Mouse (Mus musculus): Measurements from ENCODE around the gene Metrnl. TPM values are rescaled to one million over a fixed set of nuclear protein-coding genes. Genes with fewer than 3 reads are reported as not detected.
A peak's percentile ranks its signal among the peaks of the same experiment; 100 is the strongest.

Gene Metrnl
- polyA plus RNA-seq, 1 experiment = 5.5 TPM

GRCm38 (mm10) chr11:121703619-121704215 lies 2.4 kb downstream of the Metrnl start:
- 22% methylated on average over 16 of the region's 16 CpGs for WGBS
- peak overlapping the region; percentile 77 for H3K4me3 ChIP-seq (replicated peaks; ENCODE audit: control insufficient read depth, low read depth, low read length)
- no peaks in the 10 kb centered on the region for H3K4me1 ChIP-seq (ENCODE audit: control insufficient read depth, insufficient read depth, low read length)
- TF ChIP-seq CTCF (IDR thresholded peaks at IDR 0.05; ENCODE audit: control insufficient read depth, insufficient read depth, low read length) = no peak
- no peak for TF ChIP-seq POLR2A (IDR thresholded peaks at IDR 0.05; ENCODE audit: borderline replicate concordance, control insufficient read depth, low read depth, low read length)
- H3K27ac ChIP-seq (ENCODE audit: control insufficient read depth, insufficient read depth, low read depth, low read length, poor library complexity) = no peak overlapping the region

- Histone ChIP-seq H3K4me3 (replicated peaks; ENCODE audit: control insufficient read depth, low read depth, low read length) (no peak overlapping the region), H3K27ac (ENCODE audit: control insufficient read depth, insufficient read depth, low read depth, low read length, poor library complexity) (no peak overlapping the region), H3K4me1 (ENCODE audit: control insufficient read depth, insufficient read depth, low read length) (no peaks in the 10 kb centered on the region)
- TF ChIP-seq POLR2A (IDR thresholded peaks at IDR 0.05; ENCODE audit: borderline replicate concordance, control insufficient read depth, low read depth, low read length) (no peak), CTCF (IDR thresholded peaks at IDR 0.05; ENCODE audit: control insufficient read depth, insufficient read depth, low read length) (no peak)
- WGBS = under 1% methylated on average over 7 of the region's 7 CpGs
Measured at GRCm38 (mm10) chr11:121706521-121707005, 5.2 kb downstream of the Metrnl start.

GRCm38 (mm10) chr11:121709278-121709677 lies 7.9 kb downstream of the Metrnl start:
- WGBS = 47% methylated on average over 4 of the region's 4 CpGs

GRCm38 (mm10) chr11:121710245-121710644 lies 8.9 kb downstream of the Metrnl start:
- no peak for TF ChIP-seq CTCF (IDR thresholded peaks at IDR 0.05; ENCODE audit: control insufficient read depth, insufficient read depth, low read length)
- no peak for TF ChIP-seq POLR2A (IDR thresholded peaks at IDR 0.05; ENCODE audit: borderline replicate concordance, control insufficient read depth, low read depth, low read length)
- Histone ChIP-seq H3K27ac (ENCODE audit: control insufficient read depth, insufficient read depth, low read depth, low read length, poor library complexity) (no peak overlapping the region), H3K4me1 (ENCODE audit: control insufficient read depth, insufficient read depth, low read length) (no peaks in the 10 kb centered on the region; the same call in 1 of the 2 replicates), H3K4me3 (replicated peaks; ENCODE audit: control insufficient read depth, low read depth, low read length) (no peak overlapping the region)
- 89% methylated on average over 5 of the region's 5 CpGs for WGBS

More at GRCm38 (mm10) chr11:121709278-121709677, 7.9 kb downstream of the Metrnl start:
- no peaks in the 10 kb centered on the region; the same call in 1 of the 2 replicates for H3K4me1 ChIP-seq (ENCODE audit: control insufficient read depth, insufficient read depth, low read length)
- TF ChIP-seq CTCF (IDR thresholded peaks at IDR 0.05; ENCODE audit: control insufficient read depth, insufficient read depth, low read length) (no peak), POLR2A (IDR thresholded peaks at IDR 0.05; ENCODE audit: borderline replicate concordance, control insufficient read depth, low read depth, low read length) (no peak)
- no peak overlapping the region for H3K27ac ChIP-seq (ENCODE audit: control insufficient read depth, insufficient read depth, low read depth, low read length, poor library complexity)
- H3K4me3 ChIP-seq (replicated peaks; ENCODE audit: control insufficient read depth, low read depth, low read length) = no peak overlapping the region

- Histone ChIP-seq H3K4me3 (replicated peaks; ENCODE audit: control insufficient read depth, low read depth, low read length) (no peak overlapping the region), H3K4me1 (ENCODE audit: control insufficient read depth, insufficient read depth, low read length) (no peaks in the 10 kb centered on the region; the same call in 1 of the 2 replicates), H3K27ac (ENCODE audit: control insufficient read depth, insufficient read depth, low read depth, low read length, poor library complexity) (no peak overlapping the region)
- TF ChIP-seq CTCF (IDR thresholded peaks at IDR 0.05; ENCODE audit: control insufficient read depth, insufficient read depth, low read length) (no peak), POLR2A (IDR thresholded peaks at IDR 0.05; ENCODE audit: borderline replicate concordance, control insufficient read depth, low read depth, low read length) (no peak)
- WGBS = 54% methylated on average over 6 of the region's 6 CpGs
Measured at GRCm38 (mm10) chr11:121712987-121713386, 11.6 kb downstream of the Metrnl start.

- 53% methylated on average over 2 of the region's 2 CpGs for WGBS
- TF ChIP-seq POLR2A (IDR thresholded peaks at IDR 0.05; ENCODE audit: borderline replicate concordance, control insufficient read depth, low read depth, low read length) (no peak), CTCF (IDR thresholded peaks at IDR 0.05; ENCODE audit: control insufficient read depth, insufficient read depth, low read length) (no peak)
- Histone ChIP-seq H3K4me1 (ENCODE audit: control insufficient read depth, insufficient read depth, low read length) (no peaks in the 10 kb centered on the region; the same call in 1 of the 2 replicates), H3K4me3 (replicated peaks; ENCODE audit: control insufficient read depth, low read depth, low read length) (no peak overlapping the region), H3K27ac (ENCODE audit: control insufficient read depth, insufficient read depth, low read depth, low read length, poor library complexity) (no peak overlapping the region)
Measured at GRCm38 (mm10) chr11:121713569-121713968, 12.2 kb downstream of the Metrnl start.

- no peaks in the 10 kb centered on the region; the same call in 1 of the 2 replicates for H3K4me1 ChIP-seq (ENCODE audit: control insufficient read depth, insufficient read depth, low read length)
- WGBS = 81% methylated on average over 2 of the region's 2 CpGs
- no peak for TF ChIP-seq CTCF (IDR thresholded peaks at IDR 0.05; ENCODE audit: control insufficient read depth, insufficient read depth, low read length)
- TF ChIP-seq POLR2A (IDR thresholded peaks at IDR 0.05; ENCODE audit: borderline replicate concordance, control insufficient read depth, low read depth, low read length) = no peak
- no peak overlapping the region for H3K4me3 ChIP-seq (replicated peaks; ENCODE audit: control insufficient read depth, low read depth, low read length)
- H3K27ac ChIP-seq (ENCODE audit: control insufficient read depth, insufficient read depth, low read depth, low read length, poor library complexity) = no peak overlapping the region
Measured at GRCm38 (mm10) chr11:121714745-121715485, 13.6 kb downstream of the Metrnl start.

GRCm38 (mm10) chr11:121717724-121718123 lies 16.4 kb downstream of the Metrnl start:
- H3K4me1 ChIP-seq (ENCODE audit: control insufficient read depth, insufficient read depth, low read length) = peaks cover 1% of the 10 kb centered on the region; the same call in 1 of the 2 replicates
- no peak overlapping the region for H3K27ac ChIP-seq (ENCODE audit: control insufficient read depth, insufficient read depth, low read depth, low read length, poor library complexity)
- WGBS = 75% methylated on average over 6 of the region's 6 CpGs
- no peak overlapping the region for H3K4me3 ChIP-seq (replicated peaks; ENCODE audit: control insufficient read depth, low read depth, low read length)
- TF ChIP-seq POLR2A (IDR thresholded peaks at IDR 0.05; ENCODE audit: borderline replicate concordance, control insufficient read depth, low read depth, low read length) (no peak), CTCF (IDR thresholded peaks at IDR 0.05; ENCODE audit: control insufficient read depth, insufficient read depth, low read length) (no peak)

All from bone marrow, adult 2 months (tissue).